Mouse (Mus musculus) midbrain, postnatal 0 days (tissue): ENCODE measurements at regions not wholly inside any gene's neighbourhood (a gene's known extent, or its start where the extent isn't known, plus 50 kb on each side); places are given as distances from the start of the nearest gene placed in this dataset.

ENCODE experiments used
- ATAC-seq: fragments of 200-750 bp; cut with Nextera tagmentation; 2 replicates; pipeline ENCODE4 v1.8.0; 2017; ENCODE audit warnings: moderate number of reproducible peaks, mild to moderate bottlenecking, moderate TSS enrichment, moderate library complexity; ENCODE audit not compliant: low FRiP score
- DNase-seq: peaks from one replicate; pipeline ENCODE4 v3.0.0-alpha.2; 2015; ENCODE audit warnings: low spot score
- H3K27ac ChIP-seq: fragments of 300-500 bp; sonication (generic); 2 replicates; pipeline ENCODE4 v1.5.1; 2014; ENCODE audit warnings: low read depth, mild to moderate bottlenecking, low read length, mixed read lengths
- H3K27me3 ChIP-seq: fragments of 300-500 bp; sonication (generic); 2 replicates; pipeline ENCODE4 v1.6.1; 2014; ENCODE audit warnings: low read length, control low read depth, mixed read lengths; ENCODE audit not compliant: insufficient read depth
- H3K36me3 ChIP-seq: fragments of 300-500 bp; sonication (generic); 2 replicates; pipeline ENCODE4 v1.6.1; 2014; ENCODE audit warnings: low read length, control low read depth, mixed read lengths; ENCODE audit not compliant: insufficient read depth
- H3K4me1 ChIP-seq: fragments of 300-500 bp; sonication (generic); 2 replicates; pipeline ENCODE4 v1.6.1; 2014; ENCODE audit warnings: mild to moderate bottlenecking, control low read depth, antibody characterized with exemption, low read length, mixed read lengths; ENCODE audit not compliant: insufficient read depth
- H3K4me2 ChIP-seq: fragments of 300-500 bp; sonication (generic); 2 replicates; pipeline ENCODE4 v1.6.1; 2014; ENCODE audit warnings: low read depth, mild to moderate bottlenecking, low read length, mixed read lengths; ENCODE audit not compliant: poor library complexity, severe bottlenecking
- H3K4me3 ChIP-seq: fragments of 300-500 bp; sonication (generic); 2 replicates; pipeline ENCODE4 v1.5.1; 2014; ENCODE audit warnings: low read depth, mild to moderate bottlenecking, low read length, moderate library complexity
- H3K9ac ChIP-seq: fragments of 300-500 bp; sonication (generic); replicated peaks from 2 replicates; pipeline ENCODE4 v1.6.1; 2014; ENCODE audit warnings: mild to moderate bottlenecking, low read length, moderate library complexity, mixed read lengths; ENCODE audit not compliant: poor library complexity, severe bottlenecking
- H3K9me3 ChIP-seq: fragments of 300-500 bp; sonication (generic); 2 replicates; pipeline ENCODE4 v1.6.1; 2016; ENCODE audit warnings: low read length, control low read depth
- CTCF ChIP-seq: IDR thresholded peaks from 2 replicates; pipeline ENCODE4 v1.5.1; 2016; ENCODE audit warnings: antibody characterized with exemption, mild to moderate bottlenecking
- WGBS: fragments of 180-500 bp; shearing (Covaris S2); extraction: QIAGEN DNeasy Blood & Tissue Kit; methylation state at CpG from one replicate; pipeline ENCODE4 v1.1.7; 2014; 5-methylcytosine and 5-hydroxymethylcytosine counted together

- WGBS, result 85% methylated on average over 4 of the region's 4 CpGs
- H3K27ac ChIP-seq, result no peak overlapping the region
- H3K9ac ChIP-seq, result no peak overlapping the region
- ATAC-seq, result no peak
- no peak for DNase-seq
- no peaks in the 10 kb centered on the region for H3K4me1 ChIP-seq
- no peaks in the 10 kb centered on the region for H3K9me3 ChIP-seq
- no peak overlapping the region for H3K4me3 ChIP-seq
- no peaks in the 10 kb centered on the region for H3K27me3 ChIP-seq
- TF ChIP-seq CTCF, result no peak
- H3K4me2 ChIP-seq, result no peak overlapping the region
- H3K36me3 ChIP-seq, result no peaks in the 10 kb centered on the region
These were observed 132.0 kb upstream of the Lrig3 start for GRCm38 (mm10) chr10:125833989-125834388.

- H3K9ac ChIP-seq, result no peak overlapping the region
- H3K27ac ChIP-seq, result no peak overlapping the region
- H3K4me2 ChIP-seq, result no peak overlapping the region
- no peaks in the 10 kb centered on the region for H3K36me3 ChIP-seq
- ATAC-seq (no peak), DNase-seq (no peak)
- H3K4me1 ChIP-seq, result no peaks in the 10 kb centered on the region
- no peaks in the 10 kb centered on the region for H3K9me3 ChIP-seq
- TF ChIP-seq CTCF, result no peak
- WGBS, result 83% methylated on average over 11 of the region's 11 CpGs
- H3K4me3 ChIP-seq, result no peak overlapping the region
- H3K27me3 ChIP-seq, result no peaks in the 10 kb centered on the region
These were observed 127.0 kb upstream of the Lrig3 start for GRCm38 (mm10) chr10:125838982-125839381.

GRCm38 (mm10) chr10:125839621-125840141 lies 126.3 kb upstream of the Lrig3 start:
- H3K9me3 ChIP-seq, result no peaks in the 10 kb centered on the region
- no peak for TF ChIP-seq CTCF
- ATAC-seq (no peak), DNase-seq (no peak)
- no peak overlapping the region for H3K4me2 ChIP-seq
- WGBS, result 27% methylated on average over 5 of the region's 5 CpGs
- H3K9ac ChIP-seq, result no peak overlapping the region
- no peak overlapping the region for H3K27ac ChIP-seq
- H3K4me1 ChIP-seq, result no peaks in the 10 kb centered on the region
- H3K27me3 ChIP-seq, result no peaks in the 10 kb centered on the region
- H3K4me3 ChIP-seq, result no peak overlapping the region
- H3K36me3 ChIP-seq, result no peaks in the 10 kb centered on the region

GRCm38 (mm10) chr10:125840388-125840787 lies 125.6 kb upstream of the Lrig3 start:
- no peak overlapping the region for H3K4me3 ChIP-seq
- DNase-seq (no peak), ATAC-seq (no peak)
- TF ChIP-seq CTCF, result no peak
- H3K27me3 ChIP-seq, result no peaks in the 10 kb centered on the region
- no peak overlapping the region for H3K27ac ChIP-seq
- H3K36me3 ChIP-seq, result no peaks in the 10 kb centered on the region
- no peak overlapping the region for H3K9ac ChIP-seq
- no peaks in the 10 kb centered on the region for H3K9me3 ChIP-seq
- WGBS, result 94% methylated on average over 1 of the region's 1 CpGs
- H3K4me2 ChIP-seq, result no peak overlapping the region
- H3K4me1 ChIP-seq, result no peaks in the 10 kb centered on the region

- no peak for TF ChIP-seq CTCF
- Histone ChIP-seq H3K36me3 (no peaks in the 10 kb centered on the region), H3K9ac (no peak overlapping the region), H3K4me1 (no peaks in the 10 kb centered on the region), H3K27ac (no peak overlapping the region), H3K4me3 (no peak overlapping the region), H3K4me2 (no peak overlapping the region), H3K27me3 (no peaks in the 10 kb centered on the region), H3K9me3 (no peaks in the 10 kb centered on the region)
- ATAC-seq (no peak), DNase-seq (no peak)
- 60% methylated on average over 9 of the region's 9 CpGs for WGBS
These were observed 121.6 kb upstream of the Lrig3 start for GRCm38 (mm10) chr10:125844336-125844865.

- H3K36me3 ChIP-seq, result no peaks in the 10 kb centered on the region
- no peaks in the 10 kb centered on the region for H3K9me3 ChIP-seq
- no peak for ATAC-seq
- no peaks in the 10 kb centered on the region for H3K27me3 ChIP-seq
- no peaks in the 10 kb centered on the region for H3K4me1 ChIP-seq
- TF ChIP-seq CTCF, result no peak
- 16% methylated on average over 19 of the region's 19 CpGs for WGBS
- H3K27ac ChIP-seq, result no peak overlapping the region
- DNase-seq, result no peak
- peak overlapping the region; percentile 25; the same call in 1 of the 2 replicates for H3K4me3 ChIP-seq
- peak overlapping the region; percentile 42 for H3K4me2 ChIP-seq
- peak overlapping the region; percentile 48; the same call in 1 of the 2 replicates for H3K9ac ChIP-seq
These were observed 120.9 kb upstream of the Lrig3 start for GRCm38 (mm10) chr10:125845014-125845514.
